Mouse (Mus musculus): Measurements from ENCODE around the gene Ptprj. TPM values are rescaled to one million over a fixed set of nuclear protein-coding genes. Genes with fewer than 3 reads are reported as not detected.

The Ptprj gene
- polyA plus RNA-seq, 1 experiment from 2014 or later, result 4.0 TPM

GRCm38 (mm10) chr2:90528107-90528506 is 52.3 kb downstream of the Ptprj start:
- no peak overlapping the region for H3K4me2 ChIP-seq (replicated peaks)
- no peaks in the 10 kb centered on the region for H3K36me3 ChIP-seq
- H3K27me3 ChIP-seq (replicated peaks), result no peaks in the 10 kb centered on the region
- no peak overlapping the region for H3K9ac ChIP-seq
- peaks cover 10% of the 10 kb centered on the region for H3K4me1 ChIP-seq
- ATAC-seq (ENCODE audit: low FRiP score, low read depth), result no peak
- WGBS, result 90% methylated on average over 5 of the region's 5 CpGs
- H3K27ac ChIP-seq, result no peak overlapping the region
- H3K4me3 ChIP-seq, result no peak overlapping the region
- no peaks in the 10 kb centered on the region for H3K9me3 ChIP-seq

- Histone ChIP-seq H3K9ac (no peak overlapping the region), H3K4me2 (replicated peaks) (peak overlapping the region; percentile 28), H3K27ac (0 out of 2 replicates have a peak overlapping the region, but pooled peaks have one; percentile 26), H3K36me3 (no peaks in the 10 kb centered on the region), H3K27me3 (replicated peaks) (no peaks in the 10 kb centered on the region), H3K9me3 (no peaks in the 10 kb centered on the region), H3K4me3 (no peak overlapping the region), H3K4me1 (peaks cover 10% of the 10 kb centered on the region)
- 26% methylated on average over 6 of the region's 6 CpGs for WGBS
- no peak for ATAC-seq (ENCODE audit: low FRiP score, low read depth)
Measured at GRCm38 (mm10) chr2:90526971-90527370, 53.5 kb downstream of the Ptprj start.

GRCm38 (mm10) chr2:90526564-90526963 is 53.9 kb downstream of the Ptprj start:
- no peak for ATAC-seq (ENCODE audit: low FRiP score, low read depth)
- Histone ChIP-seq H3K4me2 (replicated peaks) (peak overlapping the region; percentile 28), H3K27me3 (replicated peaks) (no peaks in the 10 kb centered on the region), H3K9ac (no peak overlapping the region), H3K27ac (0 out of 2 replicates have a peak overlapping the region, but pooled peaks have one; percentile 26), H3K4me1 (peaks cover 10% of the 10 kb centered on the region), H3K36me3 (no peaks in the 10 kb centered on the region), H3K9me3 (no peaks in the 10 kb centered on the region), H3K4me3 (no peak overlapping the region)
- WGBS, result 30% methylated on average over 6 of the region's 6 CpGs

- H3K27me3 ChIP-seq (replicated peaks), result no peaks in the 10 kb centered on the region
- H3K27ac ChIP-seq, result no peak overlapping the region
- H3K4me1 ChIP-seq, result peaks cover 10% of the 10 kb centered on the region
- ATAC-seq (ENCODE audit: low FRiP score, low read depth), result no peak
- H3K36me3 ChIP-seq, result no peaks in the 10 kb centered on the region
- no peak overlapping the region for H3K4me3 ChIP-seq
- no peaks in the 10 kb centered on the region for H3K9me3 ChIP-seq
- no peak overlapping the region for H3K9ac ChIP-seq
- H3K4me2 ChIP-seq (replicated peaks), result no peak overlapping the region
- WGBS, result 90% methylated on average over 14 of the region's 14 CpGs
Measured at GRCm38 (mm10) chr2:90525807-90526206, 54.6 kb downstream of the Ptprj start.

- H3K4me3 ChIP-seq, result no peak overlapping the region
- no peaks in the 10 kb centered on the region for H3K36me3 ChIP-seq
- no peak overlapping the region for H3K4me2 ChIP-seq (replicated peaks)
- WGBS, result 92% methylated on average over 6 of the region's 6 CpGs
- no peaks in the 10 kb centered on the region for H3K9me3 ChIP-seq
- no peak overlapping the region for H3K27ac ChIP-seq
- no peak for ATAC-seq (ENCODE audit: low FRiP score, low read depth)
- no peak overlapping the region for H3K9ac ChIP-seq
- H3K27me3 ChIP-seq (replicated peaks), result no peaks in the 10 kb centered on the region
- peaks cover 10% of the 10 kb centered on the region for H3K4me1 ChIP-seq
Measured at GRCm38 (mm10) chr2:90522455-90522854, 58.0 kb downstream of the Ptprj start.

GRCm38 (mm10) chr2:90521909-90522308 is 58.5 kb downstream of the Ptprj start:
- Histone ChIP-seq H3K27me3 (replicated peaks) (no peaks in the 10 kb centered on the region), H3K9me3 (no peaks in the 10 kb centered on the region), H3K4me2 (replicated peaks) (no peak overlapping the region), H3K4me3 (no peak overlapping the region), H3K9ac (no peak overlapping the region), H3K4me1 (peaks cover 10% of the 10 kb centered on the region), H3K36me3 (no peaks in the 10 kb centered on the region), H3K27ac (no peak overlapping the region)
- ATAC-seq (ENCODE audit: low FRiP score, low read depth), result no peak
- 85% methylated on average over 1 of the region's 1 CpGs for WGBS

- Histone ChIP-seq H3K27me3 (replicated peaks) (no peaks in the 10 kb centered on the region), H3K4me2 (replicated peaks) (no peak overlapping the region), H3K9me3 (no peaks in the 10 kb centered on the region), H3K36me3 (no peaks in the 10 kb centered on the region), H3K4me3 (no peak overlapping the region), H3K27ac (no peak overlapping the region), H3K9ac (no peak overlapping the region), H3K4me1 (peaks cover 4% of the 10 kb centered on the region; the same call in 1 of the 2 replicates)
- no peak for ATAC-seq (ENCODE audit: low FRiP score, low read depth)
- WGBS, result 93% methylated on average over 6 of the region's 6 CpGs
Measured at GRCm38 (mm10) chr2:90518296-90518695, 62.2 kb downstream of the Ptprj start.

GRCm38 (mm10) chr2:90514969-90515368 is 65.5 kb downstream of the Ptprj start:
- H3K4me3 ChIP-seq, result no peak overlapping the region
- H3K27ac ChIP-seq, result no peak overlapping the region
- no peaks in the 10 kb centered on the region for H3K36me3 ChIP-seq
- no peak for ATAC-seq (ENCODE audit: low FRiP score, low read depth)
- no peak overlapping the region for H3K9ac ChIP-seq
- 49% methylated on average over 5 of the region's 5 CpGs for WGBS
- H3K27me3 ChIP-seq (replicated peaks), result no peaks in the 10 kb centered on the region
- H3K4me1 ChIP-seq, result peaks cover 4% of the 10 kb centered on the region; the same call in 1 of the 2 replicates
- H3K9me3 ChIP-seq, result no peaks in the 10 kb centered on the region
- H3K4me2 ChIP-seq (replicated peaks), result no peak overlapping the region

GRCm38 (mm10) chr2:90509268-90509667 is 71.2 kb downstream of the Ptprj start:
- H3K9ac ChIP-seq, result no peak overlapping the region
- no peaks in the 10 kb centered on the region; the same call in 1 of the 2 replicates for H3K4me1 ChIP-seq
- H3K4me3 ChIP-seq, result no peak overlapping the region
- H3K36me3 ChIP-seq, result no peaks in the 10 kb centered on the region
- H3K9me3 ChIP-seq, result no peaks in the 10 kb centered on the region
- H3K27me3 ChIP-seq (replicated peaks), result no peaks in the 10 kb centered on the region
- 95% methylated on average over 4 of the region's 4 CpGs for WGBS
- no peak for ATAC-seq (ENCODE audit: low FRiP score, low read depth)
- no peak overlapping the region for H3K4me2 ChIP-seq (replicated peaks)
- H3K27ac ChIP-seq, result no peak overlapping the region

GRCm38 (mm10) chr2:90506143-90506542 is 74.3 kb downstream of the Ptprj start:
- Histone ChIP-seq H3K27ac (no peak overlapping the region), H3K27me3 (replicated peaks) (no peaks in the 10 kb centered on the region), H3K4me1 (no peaks in the 10 kb centered on the region; the same call in 1 of the 2 replicates), H3K9ac (no peak overlapping the region), H3K4me3 (no peak overlapping the region), H3K36me3 (no peaks in the 10 kb centered on the region), H3K9me3 (no peaks in the 10 kb centered on the region), H3K4me2 (replicated peaks) (no peak overlapping the region)
- no peak for ATAC-seq (ENCODE audit: low FRiP score, low read depth)
- 65% methylated on average over 3 of the region's 3 CpGs for WGBS

GRCm38 (mm10) chr2:90504731-90505171 is 75.7 kb downstream of the Ptprj start:
- no peaks in the 10 kb centered on the region for H3K9me3 ChIP-seq
- WGBS, result 84% methylated on average over 6 of the region's 6 CpGs
- H3K9ac ChIP-seq, result no peak overlapping the region
- no peaks in the 10 kb centered on the region for H3K27me3 ChIP-seq (replicated peaks)
- H3K4me2 ChIP-seq (replicated peaks), result no peak overlapping the region
- H3K36me3 ChIP-seq, result no peaks in the 10 kb centered on the region
- no peak overlapping the region for H3K4me3 ChIP-seq
- H3K4me1 ChIP-seq, result no peaks in the 10 kb centered on the region; the same call in 1 of the 2 replicates
- no peak for ATAC-seq (ENCODE audit: low FRiP score, low read depth)
- no peak overlapping the region for H3K27ac ChIP-seq

- Histone ChIP-seq H3K4me1 (no peaks in the 10 kb centered on the region; the same call in 1 of the 2 replicates), H3K36me3 (no peaks in the 10 kb centered on the region), H3K4me2 (replicated peaks) (no peak overlapping the region), H3K4me3 (no peak overlapping the region), H3K9ac (no peak overlapping the region), H3K27me3 (replicated peaks) (no peaks in the 10 kb centered on the region), H3K9me3 (no peaks in the 10 kb centered on the region), H3K27ac (no peak overlapping the region)
- ATAC-seq (ENCODE audit: low FRiP score, low read depth), result no peak
- WGBS, result 91% methylated on average over 3 of the region's 3 CpGs
Measured at GRCm38 (mm10) chr2:90503182-90503833, 77.1 kb downstream of the Ptprj start.

- Histone ChIP-seq H3K36me3 (no peaks in the 10 kb centered on the region), H3K27me3 (replicated peaks) (no peaks in the 10 kb centered on the region)
- no peak for ATAC-seq (ENCODE audit: low FRiP score, low read depth)
Measured at GRCm38 (mm10) chr2:90502738-90503137, 77.7 kb downstream of the Ptprj start.

More at GRCm38 (mm10) chr2:90502738-90503137, 77.7 kb downstream of the Ptprj start:
- Histone ChIP-seq H3K27ac (no peak overlapping the region), H3K4me2 (replicated peaks) (no peak overlapping the region), H3K9me3 (no peaks in the 10 kb centered on the region), H3K4me1 (no peaks in the 10 kb centered on the region; the same call in 1 of the 2 replicates), H3K9ac (no peak overlapping the region), H3K4me3 (no peak overlapping the region)

All from neural tube, embryonic 12.5 days (tissue).